Mouse (Mus musculus) cortical plate, adult 2 months (tissue): ENCODE results near the gene Noc2l. TPM values are rescaled to one million over a fixed set of nuclear protein-coding genes. Genes with fewer than 3 reads are reported as not detected.

ENCODE experiments used
- H3K27ac ChIP-seq: fragments of 200-500 bp; 2 replicates; pipeline ENCODE4 v1.5.1; 2012; ENCODE audit warnings: low read length, control low read depth, inconsistent platforms; ENCODE audit not compliant: insufficient read depth
- H3K4me1 ChIP-seq: fragments of 200-500 bp; 2 replicates; pipeline ENCODE4 v1.6.1; 2011; ENCODE audit warnings: low read length; ENCODE audit not compliant: control insufficient read depth, insufficient read depth
- H3K4me3 ChIP-seq: fragments of 200-500 bp; 2 replicates; pipeline ENCODE4 v1.5.1; 2011; ENCODE audit warnings: mild to moderate bottlenecking, low read length, control low read depth; ENCODE audit not compliant: insufficient read depth
- CTCF ChIP-seq: fragments of 200-500 bp; IDR thresholded peaks from 2 replicates; pipeline ENCODE4 v1.5.1; 2011; ENCODE audit warnings: mild to moderate bottlenecking, control low read depth, low read length; ENCODE audit not compliant: insufficient read depth; ENCODE audit errors: extremely low read depth
- POLR2A ChIP-seq: fragments of 200-500 bp; IDR thresholded peaks from 2 replicates; pipeline ENCODE4 v1.6.1; 2011; ENCODE audit warnings: mild to moderate bottlenecking, low read length, control low read depth; ENCODE audit not compliant: insufficient read depth; ENCODE audit errors: extremely low read depth
- polyA plus RNA-seq: library from polyadenylated mRNA; depleted of rRNA; stranded (reverse); fragments of >200 nt; gene quantifications from 2 replicates; pipeline ENCODE4 v1.2.3, GENCODE M21; 2012

The Noc2l gene
- polyA plus RNA-seq, 1 experiment, result 94.2 TPM

GRCm38 (mm10) chr4:156197131-156197828 is 38.5 kb upstream of the Noc2l start, which contains the start of gene Agrn:
Gene Agrn, minus strand, starts transcription at chr4:156197488.
- Histone ChIP-seq H3K4me1 (no peaks in the 10 kb centered on the region; the same call in 1 of the 2 replicates), H3K4me3 (peak within 1 kb of the TSS; percentile 48), H3K27ac (peak within 1 kb of the TSS; percentile 93)
- TF ChIP-seq CTCF (no peak), POLR2A (0 out of 2 replicates have a peak, but pooled peaks have one; percentile 33)

- H3K4me1 ChIP-seq, result no peaks in the 10 kb centered on the region; the same call in 1 of the 2 replicates
- H3K4me3 ChIP-seq, result peak overlapping the region; percentile 48
- no peak for TF ChIP-seq POLR2A
- H3K27ac ChIP-seq, result peak overlapping the region; percentile 60; the same call in 1 of the 2 replicates
Measured at GRCm38 (mm10) chr4:156197829-156198205, 38.0 kb upstream of the Noc2l start.

GRCm38 (mm10) chr4:156200623-156201475 is 35.0 kb upstream of the Noc2l start, which contains the start of gene Isg15:
Gene Isg15, minus strand, starts transcription at chr4:156200818.
- Histone ChIP-seq H3K27ac (peak within 1 kb of the TSS; percentile 35; the same call in 1 of the 2 replicates), H3K4me3 (peak within 1 kb of the TSS; percentile 8; the same call in 1 of the 2 replicates), H3K4me1 (no peaks in the 10 kb centered on the region; the same call in 1 of the 2 replicates)
- TF ChIP-seq CTCF, result no peak
- TF ChIP-seq POLR2A, result peak; percentile 38; the same call in 1 of the 2 replicates

GRCm38 (mm10) chr4:156202462-156202893 is 33.3 kb upstream of the Noc2l start:
- H3K27ac ChIP-seq, result no peak overlapping the region
- TF ChIP-seq CTCF (no peak), POLR2A (no peak)
- no peaks in the 10 kb centered on the region; the same call in 1 of the 2 replicates for H3K4me1 ChIP-seq
- peak overlapping the region; percentile 52 for H3K4me3 ChIP-seq

- no peaks in the 10 kb centered on the region; the same call in 1 of the 2 replicates for H3K4me1 ChIP-seq
- TF ChIP-seq CTCF, result no peak
- TF ChIP-seq POLR2A, result 0 out of 2 replicates have a peak, but pooled peaks have one; percentile 34
- peak within 1 kb of the TSS; percentile 52 for H3K4me3 ChIP-seq
- H3K27ac ChIP-seq, result no peak within 1 kb of the TSS
Measured at GRCm38 (mm10) chr4:156203001-156203412, 32.8 kb upstream of the Noc2l start, which contains the start of gene AW011738. Gene AW011738, plus strand, starts transcription at chr4:156203304.

GRCm38 (mm10) chr4:156203413-156204131 is 32.2 kb upstream of the Noc2l start:
- no peak for TF ChIP-seq POLR2A
- TF ChIP-seq CTCF, result no peak
- peak overlapping the region; percentile 52 for H3K4me3 ChIP-seq
- H3K27ac ChIP-seq, result no peak overlapping the region
- no peaks in the 10 kb centered on the region; the same call in 1 of the 2 replicates for H3K4me1 ChIP-seq

GRCm38 (mm10) chr4:156208872-156209271 is 26.9 kb upstream of the Noc2l start:
- H3K4me3 ChIP-seq, result no peak overlapping the region
- TF ChIP-seq POLR2A (no peak), CTCF (no peak)
- H3K4me1 ChIP-seq, result no peaks in the 10 kb centered on the region; the same call in 1 of the 2 replicates
- no peak overlapping the region for H3K27ac ChIP-seq

- H3K4me3 ChIP-seq, result no peak overlapping the region
- TF ChIP-seq POLR2A (no peak), CTCF (no peak)
- H3K27ac ChIP-seq, result no peak overlapping the region
- H3K4me1 ChIP-seq, result no peaks in the 10 kb centered on the region
Measured at GRCm38 (mm10) chr4:156209963-156210635, 25.7 kb upstream of the Noc2l start.

- Histone ChIP-seq H3K27ac (no peak overlapping the region), H3K4me3 (no peak overlapping the region), H3K4me1 (no peaks in the 10 kb centered on the region)
- TF ChIP-seq CTCF (no peak), POLR2A (no peak)
Measured at GRCm38 (mm10) chr4:156213134-156213533, 22.7 kb upstream of the Noc2l start.
